Mouse (Mus musculus): ENCODE results near the gene Smr2. TPM values are rescaled to one million over a fixed set of nuclear protein-coding genes. Genes with fewer than 3 reads are reported as not detected.

Gene Smr2
- not detected for total RNA-seq (2023)

GRCm38 (mm10) chr5:88086256-88086655 lies at the start of gene Smr2:
TSS of gene Smr2 (plus strand) at chr5:88086556.

GRCm38 (mm10) chr5:88111430-88111829 lies 25.1 kb downstream of the Smr2 start, which contains the start of gene Gm11116:
TSS of gene Gm11116 (minus strand) at chr5:88111530.

DNA sequence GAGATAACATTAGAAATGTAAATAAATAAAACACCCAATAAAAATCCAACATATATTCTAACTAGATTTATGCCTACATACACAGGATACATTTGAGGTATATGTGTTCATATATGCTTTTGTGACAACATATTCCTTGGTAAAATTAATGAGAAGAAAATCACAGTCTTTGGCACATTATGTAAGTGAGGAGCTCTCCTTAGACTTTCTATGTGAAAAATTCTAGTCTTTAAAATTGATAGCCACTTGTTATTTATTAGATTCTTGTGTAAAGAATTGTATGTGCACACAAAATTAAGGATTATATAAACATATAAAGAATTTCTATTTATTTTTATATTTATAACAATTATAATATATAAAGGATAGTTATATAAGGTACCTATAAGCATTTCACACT lies 67.6 kb downstream of the Smr2 start, which contains the start of gene Gm11115:
TSS of gene Gm11115 (minus strand) at position 101 of the 400 bp plus-strand sequence.

Other genes starting within 250 kb of the Smr2 start
- gene Odam, start 201.5 kb upstream of the Smr2 start, total RNA-seq (2023), result not detected
- gene Csn3, start 161.0 kb upstream of the Smr2 start, total RNA-seq (2023), result not detected
- not detected for gene 2310003L06Rik, start 117.1 kb upstream of the Smr2 start, total RNA-seq (2023)
- gene Gm28434, start 117.0 kb upstream of the Smr2 start, total RNA-seq (2023), result not detected
- gene Cabs1, start 107.1 kb upstream of the Smr2 start, total RNA-seq (2023), result not detected
- not detected for gene Smr3a, start 84.0 kb upstream of the Smr2 start, total RNA-seq (2023)
- gene Gm11116, start 25.0 kb downstream of the Smr2 start, total RNA-seq (2023), result not detected
- gene Gm11115, start 67.5 kb downstream of the Smr2 start, total RNA-seq (2023), result not detected
- gene Gm7714, start 182.4 kb downstream of the Smr2 start, total RNA-seq (2023), result not detected
- gene Prol1, start 230.8 kb downstream of the Smr2 start, total RNA-seq (2023), result not detected